Mouse (Mus musculus): ENCODE data around the gene Rtf2. TPM values are rescaled to one million over a fixed set of nuclear protein-coding genes. Genes with fewer than 3 reads are reported as not detected.

Gene Rtf2
- polyA plus RNA-seq, 1 experiment from 2014 or later, result 86.5 TPM

DNA sequence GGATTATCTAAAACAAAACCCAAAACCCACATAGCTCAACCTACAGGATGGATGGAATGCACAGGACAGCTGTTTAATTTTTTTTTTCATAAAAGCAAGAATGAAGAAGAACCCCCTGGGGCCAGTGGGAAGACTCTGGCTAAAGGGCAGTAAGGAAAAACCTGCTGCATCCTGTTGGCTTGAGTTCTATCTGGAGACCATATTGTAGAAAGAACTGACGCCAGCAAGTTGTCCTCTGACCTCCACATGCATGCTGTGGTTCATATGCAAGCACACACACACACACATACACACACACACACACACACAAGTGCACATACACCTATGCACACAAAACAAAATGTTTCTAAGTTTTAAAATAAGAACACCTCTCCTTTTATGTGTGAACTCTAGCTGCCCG is 29.7 kb upstream of the Rtf2 start:
- ATAC-seq (ENCODE audit: low FRiP score), result no peak
- peaks cover 13% of the 10 kb centered on the region for H3K4me1 ChIP-seq
- no peak overlapping the region for H3K9ac ChIP-seq
- no peaks in the 10 kb centered on the region for H3K9me3 ChIP-seq (replicated peaks)
- no peak overlapping the region for H3K27ac ChIP-seq
- WGBS, result 76% methylated on average over 2 of the region's 2 CpGs
- no peaks in the 10 kb centered on the region for H3K27me3 ChIP-seq
- no peaks in the 10 kb centered on the region for H3K36me3 ChIP-seq
- H3K4me3 ChIP-seq, result no peak overlapping the region
- H3K4me2 ChIP-seq (replicated peaks), result no peak overlapping the region

DNA sequence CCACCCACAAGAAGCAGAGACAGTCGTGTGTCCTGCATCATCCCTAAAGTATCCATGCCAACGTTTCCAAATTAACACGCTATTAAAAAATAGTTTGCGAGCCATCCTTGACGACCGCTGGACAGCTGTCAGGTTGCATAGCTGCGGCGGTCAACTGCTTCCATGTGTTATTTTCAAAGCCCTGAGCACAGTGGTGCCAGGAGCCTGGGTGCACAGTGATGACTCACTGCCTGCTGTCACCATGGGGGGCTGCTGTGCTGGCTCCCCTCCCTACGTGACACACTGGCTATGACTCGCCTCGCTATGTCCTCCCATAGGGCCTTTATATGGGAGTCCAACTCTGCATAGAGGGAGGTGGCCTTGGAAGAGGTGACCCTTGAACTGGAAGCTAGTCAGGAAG is 29.3 kb upstream of the Rtf2 start:
- Histone ChIP-seq H3K4me2 (replicated peaks) (no peak overlapping the region), H3K9ac (no peak overlapping the region), H3K27ac (no peak overlapping the region), H3K9me3 (replicated peaks) (no peaks in the 10 kb centered on the region), H3K4me1 (peaks cover 13% of the 10 kb centered on the region), H3K4me3 (no peak overlapping the region), H3K27me3 (no peaks in the 10 kb centered on the region), H3K36me3 (no peaks in the 10 kb centered on the region)
- ATAC-seq (ENCODE audit: low FRiP score), result peak; percentile 35; the same call in 1 of the 2 replicates
- WGBS, result 78% methylated on average over 11 of the region's 11 CpGs

- Histone ChIP-seq H3K4me3 (no peak overlapping the region), H3K9ac (no peak overlapping the region), H3K9me3 (replicated peaks) (no peaks in the 10 kb centered on the region), H3K27me3 (no peaks in the 10 kb centered on the region), H3K4me2 (replicated peaks) (no peak overlapping the region; the same call in 1 of the 2 replicates), H3K36me3 (no peaks in the 10 kb centered on the region), H3K4me1 (peaks cover 13% of the 10 kb centered on the region), H3K27ac (no peak overlapping the region)
- 10% methylated on average over 9 of the region's 9 CpGs for WGBS
- peak; percentile 60; the same call in 1 of the 2 replicates for ATAC-seq (ENCODE audit: low FRiP score)
These were observed 27.9 kb upstream of the Rtf2 start for GRCm38 (mm10) chr2:172412454-172412853.

DNA sequence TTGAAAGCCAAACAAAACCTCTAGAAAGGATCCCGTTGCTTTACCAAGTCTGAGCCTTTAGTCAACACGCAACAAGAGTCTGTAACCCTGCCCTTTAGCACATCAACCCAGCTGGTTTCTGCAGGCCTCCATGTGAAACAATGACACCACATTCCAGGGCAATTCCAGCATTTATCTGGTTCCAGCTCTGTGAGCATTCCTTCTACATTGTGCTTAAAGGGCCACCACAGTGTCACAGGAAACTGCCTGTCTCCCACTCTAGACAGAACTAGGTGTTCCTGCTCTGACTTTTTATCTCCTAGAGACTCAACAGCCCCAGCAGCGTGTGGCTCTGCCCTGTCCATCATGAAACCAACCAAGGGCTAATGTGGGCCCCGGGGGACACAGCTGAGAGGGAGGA is 27.1 kb upstream of the Rtf2 start:
- no peaks in the 10 kb centered on the region for H3K36me3 ChIP-seq
- H3K9me3 ChIP-seq (replicated peaks), result no peaks in the 10 kb centered on the region
- WGBS, result 17% methylated on average over 4 of the region's 4 CpGs
- no peaks in the 10 kb centered on the region for H3K27me3 ChIP-seq
- peaks cover 13% of the 10 kb centered on the region for H3K4me1 ChIP-seq
- no peak for ATAC-seq (ENCODE audit: low FRiP score)
- no peak overlapping the region for H3K4me2 ChIP-seq (replicated peaks)
- H3K9ac ChIP-seq, result no peak overlapping the region
- H3K27ac ChIP-seq, result no peak overlapping the region
- no peak overlapping the region for H3K4me3 ChIP-seq

GRCm38 (mm10) chr2:172413894-172414293 is 26.5 kb upstream of the Rtf2 start:
- no peaks in the 10 kb centered on the region for H3K36me3 ChIP-seq
- WGBS, result 57% methylated on average over 5 of the region's 5 CpGs
- no peak overlapping the region for H3K27ac ChIP-seq
- no peaks in the 10 kb centered on the region for H3K27me3 ChIP-seq
- no peak for ATAC-seq (ENCODE audit: low FRiP score)
- H3K4me1 ChIP-seq, result peaks cover 13% of the 10 kb centered on the region
- no peak overlapping the region for H3K4me3 ChIP-seq
- H3K9ac ChIP-seq, result no peak overlapping the region
- no peak overlapping the region for H3K4me2 ChIP-seq (replicated peaks)
- no peaks in the 10 kb centered on the region for H3K9me3 ChIP-seq (replicated peaks)

DNA sequence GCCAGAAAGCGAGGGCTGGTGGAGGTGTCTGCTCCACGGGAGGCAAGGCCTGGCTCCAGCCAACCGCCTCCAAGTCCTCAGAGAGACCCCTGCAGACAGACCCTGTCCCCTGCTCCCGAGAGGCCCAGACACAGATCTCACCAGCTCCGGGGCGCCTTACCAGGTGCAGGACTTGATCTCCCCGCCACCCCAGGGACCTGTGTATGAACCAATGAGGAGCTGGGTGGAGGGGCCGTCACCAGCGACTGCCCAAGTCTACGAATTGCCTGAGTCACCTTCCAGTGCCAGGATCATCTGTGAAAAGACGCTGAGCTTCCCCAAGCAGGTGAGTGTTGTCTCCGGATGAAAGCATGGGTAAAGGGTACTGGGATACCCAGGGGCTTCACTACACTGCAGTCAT is 24.1 kb upstream of the Rtf2 start:
- Histone ChIP-seq H3K4me1 (peaks cover 13% of the 10 kb centered on the region), H3K4me3 (no peak overlapping the region), H3K4me2 (replicated peaks) (no peak overlapping the region), H3K9me3 (replicated peaks) (no peaks in the 10 kb centered on the region), H3K27ac (no peak overlapping the region), H3K27me3 (no peaks in the 10 kb centered on the region), H3K9ac (no peak overlapping the region), H3K36me3 (no peaks in the 10 kb centered on the region)
- 63% methylated on average over 12 of the region's 12 CpGs for WGBS
- ATAC-seq (ENCODE audit: low FRiP score), result no peak

DNA sequence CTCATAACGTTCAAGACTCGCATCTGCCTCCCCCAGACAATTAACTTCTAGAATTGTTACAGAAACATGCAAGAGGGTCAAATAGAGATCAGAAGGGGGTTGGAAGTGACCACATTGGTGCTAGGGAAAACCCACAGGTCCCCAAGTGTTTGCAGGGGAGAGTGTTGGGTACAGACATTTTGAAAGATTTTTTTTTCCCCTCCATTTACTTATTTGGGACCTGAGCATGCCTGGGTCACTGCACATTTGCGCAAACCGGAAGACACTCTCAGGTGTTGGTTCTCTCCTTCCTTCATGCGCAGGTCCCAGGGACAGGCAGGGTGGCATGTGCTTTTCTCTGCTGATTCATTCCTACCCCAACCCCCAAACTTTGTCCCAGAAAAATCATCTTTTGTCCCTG is 23.5 kb upstream of the Rtf2 start:
- no peaks in the 10 kb centered on the region for H3K9me3 ChIP-seq (replicated peaks)
- no peak for ATAC-seq (ENCODE audit: low FRiP score)
- no peak overlapping the region for H3K27ac ChIP-seq
- no peaks in the 10 kb centered on the region for H3K36me3 ChIP-seq
- peaks cover 13% of the 10 kb centered on the region for H3K4me1 ChIP-seq
- no peak overlapping the region for H3K4me2 ChIP-seq (replicated peaks)
- no peaks in the 10 kb centered on the region for H3K27me3 ChIP-seq
- WGBS, result 90% methylated on average over 5 of the region's 5 CpGs
- no peak overlapping the region for H3K9ac ChIP-seq
- no peak overlapping the region for H3K4me3 ChIP-seq

DNA sequence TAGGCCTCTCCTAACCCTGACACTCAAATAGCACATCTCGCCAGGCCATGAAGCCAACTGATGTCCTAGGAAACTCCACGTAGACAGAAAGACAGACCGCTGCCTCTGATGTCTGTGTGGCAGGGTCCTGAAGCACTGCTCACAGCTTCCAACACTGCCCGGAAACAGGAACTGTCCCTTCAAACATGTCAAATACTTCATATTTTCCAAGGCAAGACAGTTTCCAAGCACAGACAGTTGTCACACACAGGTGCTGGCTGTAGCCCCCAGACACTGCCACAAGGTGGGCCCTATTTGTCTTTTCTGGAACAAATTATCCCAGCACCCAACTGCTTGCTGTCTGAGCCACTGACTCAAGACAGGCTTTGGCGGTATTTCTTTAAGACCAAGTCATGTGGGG is 22.1 kb upstream of the Rtf2 start:
- Histone ChIP-seq H3K27ac (no peak overlapping the region), H3K27me3 (no peaks in the 10 kb centered on the region), H3K9ac (no peak overlapping the region), H3K4me1 (peaks cover 4% of the 10 kb centered on the region), H3K4me2 (replicated peaks) (no peak overlapping the region), H3K36me3 (no peaks in the 10 kb centered on the region), H3K4me3 (no peak overlapping the region), H3K9me3 (replicated peaks) (no peaks in the 10 kb centered on the region)
- WGBS, result 90% methylated on average over 5 of the region's 5 CpGs
- no peak for ATAC-seq (ENCODE audit: low FRiP score)

DNA sequence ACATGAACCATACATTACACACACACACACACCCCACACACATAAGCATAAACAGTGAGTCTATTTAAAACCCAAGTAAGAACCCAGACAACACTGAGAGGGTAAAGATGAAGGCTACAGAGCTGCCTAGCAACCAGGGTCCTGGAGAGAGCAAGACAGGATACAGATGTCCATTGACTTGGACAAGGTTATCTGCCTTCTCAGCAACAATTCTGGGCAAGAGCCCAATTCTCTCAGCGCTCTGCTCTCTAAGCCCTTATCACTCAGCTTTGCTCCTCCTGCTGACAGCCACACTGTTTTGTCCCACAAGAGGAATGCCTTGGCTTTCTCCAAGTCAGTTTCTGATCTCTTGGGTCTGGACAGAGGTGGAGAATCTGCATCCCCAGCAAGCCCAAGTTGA is 9.7 kb upstream of the Rtf2 start:
- Histone ChIP-seq H3K4me3 (no peak overlapping the region), H3K4me1 (no peaks in the 10 kb centered on the region), H3K9me3 (replicated peaks) (no peaks in the 10 kb centered on the region), H3K36me3 (no peaks in the 10 kb centered on the region), H3K27ac (no peak overlapping the region), H3K4me2 (replicated peaks) (no peak overlapping the region), H3K9ac (no peak overlapping the region), H3K27me3 (no peaks in the 10 kb centered on the region)
- no peak for ATAC-seq (ENCODE audit: low FRiP score)
- WGBS, result 100% methylated on average over 1 of the region's 1 CpGs

DNA sequence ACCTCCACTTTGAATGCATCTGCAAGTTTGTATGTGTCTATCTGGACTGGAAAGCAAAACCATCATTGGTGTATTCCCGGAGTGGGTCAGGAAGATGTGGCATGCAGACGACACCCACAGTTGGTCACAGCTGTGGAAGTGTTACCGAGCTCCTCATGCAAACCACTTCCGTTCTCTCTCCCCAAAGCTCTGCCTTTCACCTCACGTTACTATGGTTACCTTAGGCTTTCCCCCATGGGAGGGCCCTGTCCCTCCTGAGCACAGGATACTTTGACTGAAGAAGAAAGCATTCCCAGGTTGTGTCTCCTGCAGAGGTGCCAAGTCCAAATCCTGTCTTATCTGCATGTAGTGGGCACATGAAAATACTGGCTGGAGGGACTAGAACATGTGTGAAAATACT is 6.6 kb upstream of the Rtf2 start:
- Histone ChIP-seq H3K4me2 (replicated peaks) (no peak overlapping the region), H3K4me3 (no peak overlapping the region), H3K4me1 (no peaks in the 10 kb centered on the region), H3K9ac (no peak overlapping the region), H3K27ac (no peak overlapping the region), H3K36me3 (no peaks in the 10 kb centered on the region), H3K9me3 (replicated peaks) (no peaks in the 10 kb centered on the region), H3K27me3 (no peaks in the 10 kb centered on the region)
- ATAC-seq (ENCODE audit: low FRiP score), result no peak
- 60% methylated on average over 5 of the region's 5 CpGs for WGBS

GRCm38 (mm10) chr2:172437371-172437952 is 2.9 kb upstream of the Rtf2 start:
- Histone ChIP-seq H3K9me3 (replicated peaks) (no peaks in the 10 kb centered on the region), H3K36me3 (no peaks in the 10 kb centered on the region), H3K4me3 (no peak overlapping the region), H3K27me3 (no peaks in the 10 kb centered on the region), H3K9ac (no peak overlapping the region), H3K27ac (no peak overlapping the region), H3K4me2 (replicated peaks) (no peak overlapping the region), H3K4me1 (peaks cover 19% of the 10 kb centered on the region)
- ATAC-seq (ENCODE audit: low FRiP score), result no peak
- WGBS, result 69% methylated on average over 16 of the region's 16 CpGs

- Histone ChIP-seq H3K4me3 (peak overlapping the region; percentile 81), H3K27ac (peak overlapping the region; percentile 64; the same call in 1 of the 2 replicates)
These were observed 267 bp downstream of the Rtf2 start for GRCm38 (mm10) chr2:172440640-172441005.

DNA sequence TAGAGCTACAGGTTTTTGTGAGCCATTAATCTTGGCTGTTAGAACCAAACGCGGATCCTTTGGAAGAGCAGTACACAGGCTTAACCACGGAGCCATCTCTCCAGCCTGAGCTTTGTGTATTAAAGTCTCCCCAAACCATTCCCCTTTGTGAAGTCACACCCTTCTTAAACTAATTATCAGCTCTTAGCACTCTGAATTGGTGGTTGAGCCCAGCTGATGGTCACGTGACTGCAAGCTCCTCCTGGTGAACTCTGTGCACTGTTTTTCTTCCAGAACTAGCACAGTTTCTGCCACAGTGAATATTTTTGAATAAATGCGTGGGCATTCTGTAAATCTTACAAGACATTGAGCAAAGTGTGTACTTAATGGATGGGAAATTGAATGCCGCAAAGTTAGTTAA is 820 bp downstream of the Rtf2 start:
- H3K4me1 ChIP-seq, result peaks cover 19% of the 10 kb centered on the region
- no peak for ATAC-seq (ENCODE audit: low FRiP score)
- peak overlapping the region; percentile 75 for H3K9ac ChIP-seq
- H3K9me3 ChIP-seq (replicated peaks), result no peaks in the 10 kb centered on the region
- no peak overlapping the region for H3K27ac ChIP-seq
- 31% methylated on average over 6 of the region's 6 CpGs for WGBS
- peak overlapping the region; percentile 81 for H3K4me3 ChIP-seq
- H3K27me3 ChIP-seq, result no peaks in the 10 kb centered on the region
- peak overlapping the region; percentile 95 for H3K4me2 ChIP-seq (replicated peaks)
- H3K36me3 ChIP-seq, result peaks cover 13% of the 10 kb centered on the region

More at GRCm38 (mm10) chr2:172440640-172441005, 267 bp downstream of the Rtf2 start:
- H3K36me3 ChIP-seq, result peaks cover 7% of the 10 kb centered on the region
- H3K9ac ChIP-seq, result peak overlapping the region; percentile 75
- no peaks in the 10 kb centered on the region for H3K9me3 ChIP-seq (replicated peaks)
- H3K27me3 ChIP-seq, result no peaks in the 10 kb centered on the region
- peak overlapping the region; percentile 95 for H3K4me2 ChIP-seq (replicated peaks)
- peaks cover 19% of the 10 kb centered on the region for H3K4me1 ChIP-seq
- 1% methylated on average over 21 of the region's 21 CpGs for WGBS
- ATAC-seq (ENCODE audit: low FRiP score), result peak; percentile 72

All from hindbrain, embryonic 12.5 days (tissue).